Mouse (Mus musculus) liver, embryonic 12.5 days (tissue): Measurements from ENCODE around the gene Gm42417. TPM values are rescaled to one million over a fixed set of nuclear protein-coding genes. Genes with fewer than 3 reads are reported as not detected.

ENCODE experiments used
- ATAC-seq: fragments of 200-750 bp; cut with Nextera tagmentation; 2 replicates; pipeline ENCODE4 v1.8.0; 2017; ENCODE audit warnings: moderate number of reproducible peaks, mild to moderate bottlenecking, moderate library complexity
- H3K27ac ChIP-seq: fragments of 300-500 bp; sonication (generic); 2 replicates; pipeline ENCODE4 v1.5.1; 2016; ENCODE audit warnings: mild to moderate bottlenecking
- H3K27me3 ChIP-seq: fragments of 300-500 bp; sonication (generic); replicated peaks from 2 replicates; pipeline ENCODE4 v1.6.1; 2016; ENCODE audit warnings: mild to moderate bottlenecking, moderate library complexity
- H3K36me3 ChIP-seq: fragments of 300-500 bp; sonication (generic); 2 replicates; pipeline ENCODE4 v1.6.1; 2016; ENCODE audit warnings: mild to moderate bottlenecking, moderate library complexity
- H3K4me1 ChIP-seq: fragments of 300-500 bp; sonication (generic); 2 replicates; pipeline ENCODE4 v1.6.1; 2016
- H3K4me2 ChIP-seq: fragments of 300-500 bp; sonication (generic); 2 replicates; pipeline ENCODE4 v1.6.1; 2016; ENCODE audit warnings: mild to moderate bottlenecking, moderate library complexity
- H3K4me3 ChIP-seq: fragments of 300-500 bp; sonication (generic); 2 replicates; pipeline ENCODE4 v1.5.1; 2016; ENCODE audit warnings: mild to moderate bottlenecking, moderate library complexity
- H3K9ac ChIP-seq: fragments of 300-500 bp; sonication (generic); 2 replicates; pipeline ENCODE4 v1.6.1; 2016; ENCODE audit warnings: mild to moderate bottlenecking, moderate library complexity
- H3K9me3 ChIP-seq: fragments of 300-500 bp; sonication (generic); replicated peaks from 2 replicates; pipeline ENCODE4 v1.6.1; 2016; ENCODE audit warnings: mild to moderate bottlenecking, moderate library complexity
- WGBS: fragments of 180-500 bp; shearing (Covaris S2); methylation state at CpG from one replicate; pipeline ENCODE4 v1.1.7; 2016; ENCODE audit not compliant: insufficient replicate concordance; 5-methylcytosine and 5-hydroxymethylcytosine counted together
- polyA plus RNA-seq: library from polyadenylated mRNA; unstranded; fragments of >200 nt; fragmentation: Nextera tagmentation; extraction: Ambion mirVana; gene quantifications from 2 replicates; pipeline ENCODE4 v1.2.1, GENCODE M21; 2016

The Gm42417 gene
- polyA plus RNA-seq, 1 experiment from 2014 or later, result 0.15 TPM

GRCm38 (mm10) chr1:36562388-36562787 lies 23.2 kb upstream of the Gm42417 start:
- H3K4me1 ChIP-seq, result peaks cover 30% of the 10 kb centered on the region
- H3K4me2 ChIP-seq, result no peak overlapping the region
- 45% methylated on average over 4 of the region's 4 CpGs for WGBS
- peaks cover 79% of the 10 kb centered on the region for H3K27me3 ChIP-seq
- no peak overlapping the region for H3K27ac ChIP-seq
- no peaks in the 10 kb centered on the region for H3K36me3 ChIP-seq
- no peaks in the 10 kb centered on the region for H3K9me3 ChIP-seq
- no peak for ATAC-seq
- H3K9ac ChIP-seq, result no peak overlapping the region
- H3K4me3 ChIP-seq, result no peak overlapping the region

GRCm38 (mm10) chr1:36560903-36561302 lies 21.7 kb upstream of the Gm42417 start:
- Histone ChIP-seq H3K9ac (no peak overlapping the region), H3K36me3 (no peaks in the 10 kb centered on the region), H3K4me2 (no peak overlapping the region), H3K9me3 (no peaks in the 10 kb centered on the region), H3K4me1 (peaks cover 34% of the 10 kb centered on the region), H3K27me3 (peaks cover 94% of the 10 kb centered on the region), H3K27ac (no peak overlapping the region), H3K4me3 (no peak overlapping the region)
- ATAC-seq, result no peak
- 29% methylated on average over 6 of the region's 6 CpGs for WGBS

- ATAC-seq, result no peak
- WGBS, result 19% methylated on average over 5 of the region's 5 CpGs
- H3K36me3 ChIP-seq, result no peaks in the 10 kb centered on the region
- peaks cover 100% of the 10 kb centered on the region for H3K27me3 ChIP-seq
- H3K27ac ChIP-seq, result no peak overlapping the region
- H3K9me3 ChIP-seq, result no peaks in the 10 kb centered on the region
- H3K4me2 ChIP-seq, result no peak overlapping the region
- H3K9ac ChIP-seq, result no peak overlapping the region
- H3K4me1 ChIP-seq, result peaks cover 44% of the 10 kb centered on the region
- no peak overlapping the region for H3K4me3 ChIP-seq
Measured at GRCm38 (mm10) chr1:36559888-36560287, 20.7 kb upstream of the Gm42417 start.

- Histone ChIP-seq H3K4me3 (no peak overlapping the region), H3K27ac (no peak overlapping the region), H3K4me2 (peak overlapping the region; percentile 68; the same call in 1 of the 2 replicates), H3K4me1 (peaks cover 47% of the 10 kb centered on the region), H3K36me3 (0 out of 2 replicates have a peak, but pooled peaks cover 5% of the 10 kb centered on the region), H3K9me3 (no peaks in the 10 kb centered on the region), H3K9ac (no peak overlapping the region), H3K27me3 (peaks cover 100% of the 10 kb centered on the region)
- ATAC-seq, result no peak
- 7% methylated on average over 4 of the region's 4 CpGs for WGBS
Measured at GRCm38 (mm10) chr1:36559256-36559655, 20.0 kb upstream of the Gm42417 start.

DNA sequence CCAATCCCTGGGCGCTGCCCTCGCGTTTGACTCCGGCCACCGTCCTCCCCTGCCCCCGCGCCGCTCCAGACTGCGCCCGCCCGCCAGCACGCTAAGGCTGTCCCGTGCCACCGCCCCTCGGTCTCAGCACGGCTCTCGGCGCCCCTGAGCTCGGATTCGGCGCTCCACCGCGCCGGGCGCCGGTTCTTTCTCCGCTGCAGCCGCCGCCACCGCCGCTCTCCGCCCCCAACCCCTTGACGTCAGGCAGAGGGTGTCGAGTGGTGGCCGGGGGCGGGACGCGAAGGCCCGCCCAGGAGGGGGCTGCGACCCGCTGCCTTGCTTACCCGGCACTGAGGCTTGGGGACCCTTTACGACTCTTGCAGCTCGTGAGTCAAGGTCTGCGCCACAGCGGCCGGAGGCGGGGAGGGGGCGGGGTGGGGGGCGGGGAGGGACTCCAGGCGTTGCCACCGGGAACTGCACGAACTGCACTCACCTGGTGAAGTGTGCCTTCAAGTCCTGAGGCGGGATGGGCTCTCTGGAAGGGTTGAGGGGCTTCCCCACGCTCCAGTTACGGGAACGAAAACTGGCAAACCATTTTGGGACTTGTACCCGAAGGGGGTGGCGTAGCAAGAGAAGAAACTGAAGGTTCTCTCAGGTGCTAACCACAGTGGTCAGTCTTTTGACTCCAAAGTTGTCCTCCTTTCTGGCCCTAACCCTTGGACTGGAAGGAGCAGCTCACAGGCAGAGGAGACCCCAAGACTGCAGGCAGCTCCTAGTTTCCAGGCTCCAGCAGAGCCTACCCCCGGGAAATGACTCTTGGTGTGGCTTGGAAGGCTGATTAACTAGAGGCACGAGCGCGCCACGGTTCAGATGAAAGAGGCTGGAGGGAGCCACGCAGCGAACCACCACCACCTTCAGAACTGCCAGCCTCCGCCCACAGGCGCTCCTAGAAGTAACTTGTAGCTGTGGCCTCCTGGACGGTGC lies 19.1 kb upstream of the Gm42417 start, which contains the start of gene Sema4c:
TSS of gene Sema4c (minus strand) at position 319 of the 963 bp plus-strand sequence.
- Histone ChIP-seq H3K27ac (peak within 1 kb of the TSS; percentile 76), H3K4me2 (peak within 1 kb of the TSS; percentile 68), H3K9me3 (no peaks in the 10 kb centered on the region), H3K9ac (peak within 1 kb of the TSS; percentile 69), H3K36me3 (peaks cover 14% of the 10 kb centered on the region), H3K27me3 (peaks cover 100% of the 10 kb centered on the region), H3K4me1 (peaks cover 46% of the 10 kb centered on the region), H3K4me3 (peak within 1 kb of the TSS; percentile 61)
- 1% methylated on average over 69 of the region's 69 CpGs for WGBS
- peak; percentile 14; the same call in 1 of the 2 replicates for ATAC-seq

DNA sequence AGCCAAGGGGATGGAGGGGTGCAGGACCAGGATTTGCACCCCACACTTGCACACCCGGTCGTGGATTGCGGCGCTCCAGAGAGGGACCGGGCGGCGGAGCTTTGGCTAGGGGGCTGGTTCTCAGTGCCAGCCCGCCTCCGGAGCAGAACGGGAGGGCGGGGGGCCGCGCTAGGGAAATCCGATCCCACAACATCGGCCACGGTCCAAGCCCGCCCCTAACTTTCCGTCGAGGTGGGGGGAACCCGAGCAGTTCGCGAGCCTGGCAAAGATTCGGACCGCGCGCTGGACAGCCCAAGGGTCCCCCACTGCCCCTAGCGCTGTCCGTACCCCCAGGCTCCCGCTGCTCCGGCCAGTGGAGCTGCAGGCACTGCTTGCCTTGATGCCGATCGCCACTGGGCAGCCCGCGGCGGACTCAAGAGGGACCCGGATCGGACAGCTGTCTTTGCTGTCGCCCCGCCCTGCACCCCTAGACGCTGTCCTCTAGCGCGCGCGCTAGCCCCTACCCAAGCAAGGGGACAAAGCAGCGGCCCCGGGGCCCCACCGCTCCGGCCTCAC lies 18.3 kb upstream of the Gm42417 start:
- no peaks in the 10 kb centered on the region for H3K9me3 ChIP-seq
- peak overlapping the region; percentile 76 for H3K27ac ChIP-seq
- H3K4me3 ChIP-seq, result peak overlapping the region; percentile 61
- peak overlapping the region; percentile 68 for H3K4me2 ChIP-seq
- H3K36me3 ChIP-seq, result peaks cover 22% of the 10 kb centered on the region
- H3K9ac ChIP-seq, result peak overlapping the region; percentile 69
- peak; percentile 36 for ATAC-seq
- WGBS, result under 1% methylated on average over 43 of the region's 48 CpGs
- peaks cover 38% of the 10 kb centered on the region for H3K4me1 ChIP-seq
- H3K27me3 ChIP-seq, result peaks cover 94% of the 10 kb centered on the region

- under 1% methylated on average over 52 of the region's 52 CpGs for WGBS
- peaks cover 86% of the 10 kb centered on the region for H3K27me3 ChIP-seq
- H3K27ac ChIP-seq, result peak overlapping the region; percentile 76
- peaks cover 31% of the 10 kb centered on the region for H3K4me1 ChIP-seq
- H3K9me3 ChIP-seq, result no peaks in the 10 kb centered on the region
- H3K4me2 ChIP-seq, result peak overlapping the region; percentile 68
- peak; percentile 55 for ATAC-seq
- H3K4me3 ChIP-seq, result peak overlapping the region; percentile 61
- peak overlapping the region; percentile 69 for H3K9ac ChIP-seq
- peaks cover 29% of the 10 kb centered on the region for H3K36me3 ChIP-seq
Measured at GRCm38 (mm10) chr1:36556553-36557456, 17.6 kb upstream of the Gm42417 start.

DNA sequence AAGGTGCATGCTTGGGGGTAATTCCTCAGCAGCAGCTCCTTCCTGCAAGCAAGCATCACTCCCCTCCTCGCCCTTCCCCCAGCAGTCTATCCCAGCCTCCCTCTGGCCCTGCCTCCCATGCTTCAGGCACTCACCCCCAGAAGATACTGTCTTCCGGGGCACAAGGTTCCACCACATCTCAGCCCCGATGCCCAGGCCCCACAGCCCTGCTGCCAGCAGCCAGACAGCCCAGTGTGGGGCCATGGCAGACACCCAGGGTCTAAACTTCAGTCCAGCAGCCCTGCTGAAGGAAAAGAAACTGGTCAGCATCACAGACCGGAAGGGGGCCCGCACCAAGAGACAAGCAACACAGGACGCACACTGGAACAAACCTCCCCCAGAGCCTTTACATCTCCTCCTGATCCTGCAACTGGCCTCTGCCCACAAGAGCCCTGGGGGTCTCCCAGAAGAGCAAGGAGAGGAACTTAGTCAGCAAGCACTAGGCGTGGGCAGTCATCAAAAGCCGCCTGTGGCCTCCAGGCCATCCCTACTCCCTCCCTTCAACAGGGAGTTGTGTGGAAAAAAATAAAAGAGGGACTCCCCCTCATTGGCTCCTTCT lies 16.7 kb upstream of the Gm42417 start:
- H3K4me2 ChIP-seq, result peak overlapping the region; percentile 68
- H3K9ac ChIP-seq, result peak overlapping the region; percentile 69
- peak overlapping the region; percentile 61 for H3K4me3 ChIP-seq
- H3K36me3 ChIP-seq, result peaks cover 36% of the 10 kb centered on the region
- no peaks in the 10 kb centered on the region for H3K9me3 ChIP-seq
- H3K27ac ChIP-seq, result peak overlapping the region; percentile 76
- peaks cover 29% of the 10 kb centered on the region for H3K4me1 ChIP-seq
- ATAC-seq, result no peak
- WGBS, result 15% methylated on average over 8 of the region's 8 CpGs
- peaks cover 77% of the 10 kb centered on the region for H3K27me3 ChIP-seq

DNA sequence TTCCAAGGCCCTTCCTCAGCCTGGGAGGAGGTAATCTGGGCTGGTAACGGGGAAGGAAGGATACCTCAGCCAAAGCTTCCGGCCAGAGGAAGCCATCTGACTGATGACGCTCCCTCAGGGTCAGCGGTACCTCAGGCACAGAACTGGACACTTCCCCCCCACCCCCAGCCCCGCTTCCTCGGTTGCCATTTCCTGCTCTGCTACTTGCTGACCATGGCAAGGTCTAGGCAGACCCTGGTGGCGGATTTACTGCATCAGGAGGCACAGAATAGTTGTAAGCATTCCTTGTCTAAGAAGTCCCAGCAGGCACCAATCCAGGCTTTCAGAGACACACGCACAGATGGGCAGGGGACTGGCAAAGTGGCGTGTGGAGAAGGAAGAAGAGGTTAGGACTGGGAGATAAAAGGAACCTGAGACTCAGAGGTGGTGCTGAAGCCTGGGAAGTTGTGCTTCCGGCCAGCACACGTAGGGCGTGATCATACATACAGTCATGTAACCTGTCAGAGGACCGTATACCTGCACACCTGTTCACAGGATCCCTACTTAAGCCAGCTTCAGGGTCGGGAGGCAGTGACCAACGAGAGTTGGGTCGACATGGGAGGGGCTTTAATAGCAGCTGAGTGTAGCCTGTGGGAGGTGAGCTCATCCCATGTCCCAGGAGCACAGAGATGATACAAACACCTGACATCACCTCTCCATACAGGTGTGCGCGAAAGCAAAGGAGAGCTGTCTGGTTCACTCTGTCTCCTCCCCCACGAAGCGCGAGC lies 15.6 kb upstream of the Gm42417 start:
- no peak overlapping the region for H3K4me3 ChIP-seq

DNA sequence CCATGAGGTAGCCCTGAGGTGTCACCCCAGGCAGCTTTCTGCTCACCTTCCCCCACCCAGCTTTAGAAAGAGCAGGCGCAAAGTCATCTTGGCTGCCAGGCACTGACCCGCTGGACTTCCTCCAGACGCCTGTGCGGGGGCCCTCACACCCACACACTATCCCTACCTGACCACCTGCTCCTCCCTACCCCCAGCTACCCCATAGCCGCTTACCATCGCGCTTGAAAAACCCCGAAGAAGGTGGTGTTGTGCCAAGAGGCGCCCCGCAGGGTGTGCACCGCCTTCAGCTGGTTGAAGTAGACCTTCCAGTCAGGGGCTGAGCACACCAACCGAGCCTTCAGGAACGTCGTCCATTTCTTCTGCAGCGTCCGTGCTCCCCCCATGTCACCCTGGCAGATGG lies 13.3 kb upstream of the Gm42417 start:
- H3K4me3 ChIP-seq, result no peak overlapping the region
- H3K4me2 ChIP-seq, result no peak overlapping the region
- no peak for ATAC-seq
- no peaks in the 10 kb centered on the region for H3K9me3 ChIP-seq
- 80% methylated on average over 16 of the region's 16 CpGs for WGBS
- peaks cover 29% of the 10 kb centered on the region for H3K4me1 ChIP-seq
- H3K27me3 ChIP-seq, result peaks cover 43% of the 10 kb centered on the region
- no peak overlapping the region for H3K9ac ChIP-seq
- H3K36me3 ChIP-seq, result peaks cover 59% of the 10 kb centered on the region
- H3K27ac ChIP-seq, result no peak overlapping the region

More for the DNA sequence above, 15.6 kb upstream of the Gm42417 start:
- WGBS, result 39% methylated on average over 21 of the region's 21 CpGs
- ATAC-seq, result no peak
- Histone ChIP-seq H3K4me2 (peak overlapping the region; percentile 68), H3K36me3 (peaks cover 47% of the 10 kb centered on the region), H3K9ac (no peak overlapping the region), H3K27ac (0 out of 2 replicates have a peak overlapping the region, but pooled peaks have one; percentile 8), H3K27me3 (peaks cover 66% of the 10 kb centered on the region), H3K4me1 (peaks cover 29% of the 10 kb centered on the region), H3K9me3 (no peaks in the 10 kb centered on the region)
